Mouse (Mus musculus) erythroid progenitor cell, adult 5-6 weeks (primary cell): ENCODE measurements around the gene Nadk2. TPM values are rescaled to one million over a fixed set of nuclear protein-coding genes. Genes with fewer than 3 reads are reported as not detected.

Experiments
- ATAC-seq: replicated peaks from 2 replicates; pipeline ENCODE4 v1.8.0; 2016; ENCODE audit warnings: moderate number of reproducible peaks, mild to moderate bottlenecking, moderate TSS enrichment, inconsistent platforms; ENCODE audit not compliant: poor library complexity, low FRiP score, severe bottlenecking
- total RNA-seq, 2 experiments: library from RNA; stranded (forward) in 1 of 2; stranded (reverse) in 1 of 2; fragments of 150-400 nt in 1 of 2; fragments of 186-747, 209-891 nt in 1 of 2; gene quantifications; 2 replicates each; pipeline versions ENCODE4 v1.2.3 to v1.2.4; 2015 to 2017; ENCODE audit warnings: low replicate concordance in 2 of 2

The Nadk2 gene
- total RNA-seq, 2 experiments from 2014 or later: 114 to 185 TPM

GRCm38 (mm10) chr15:9087421-9087820 lies 16.4 kb downstream of the Nadk2 start:
- no peak for ATAC-seq

- no peak for ATAC-seq
Observed at GRCm38 (mm10) chr15:9087895-9088682, 17.0 kb downstream of the Nadk2 start.

- ATAC-seq: no peak
Observed at GRCm38 (mm10) chr15:9088683-9089072, 17.6 kb downstream of the Nadk2 start.

GRCm38 (mm10) chr15:9089136-9089720 lies 18.2 kb downstream of the Nadk2 start:
- no peak for ATAC-seq

- no peak for ATAC-seq
Observed at GRCm38 (mm10) chr15:9090662-9091061, 19.6 kb downstream of the Nadk2 start.

- ATAC-seq: no peak
Observed at GRCm38 (mm10) chr15:9093598-9094365, 22.7 kb downstream of the Nadk2 start.

GRCm38 (mm10) chr15:9094366-9094750 lies 23.3 kb downstream of the Nadk2 start:
- peak; percentile 76 for ATAC-seq

GRCm38 (mm10) chr15:9096865-9097264 lies 25.8 kb downstream of the Nadk2 start:
- ATAC-seq: no peak

GRCm38 (mm10) chr15:9100446-9101077 lies 29.5 kb downstream of the Nadk2 start:
- no peak for ATAC-seq

GRCm38 (mm10) chr15:9106303-9107074 lies 35.4 kb downstream of the Nadk2 start:
- ATAC-seq: no peak

- ATAC-seq: no peak
Observed at GRCm38 (mm10) chr15:9110526-9111347, 39.7 kb downstream of the Nadk2 start.

GRCm38 (mm10) chr15:9111648-9112047 lies 40.6 kb downstream of the Nadk2 start:
- no peak for ATAC-seq

- ATAC-seq: no peak
Observed at GRCm38 (mm10) chr15:9113556-9113955, 42.5 kb downstream of the Nadk2 start.

- no peak for ATAC-seq
Observed at GRCm38 (mm10) chr15:9114131-9114530, 43.1 kb downstream of the Nadk2 start.

GRCm38 (mm10) chr15:9114599-9114998 lies 43.5 kb downstream of the Nadk2 start:
- no peak for ATAC-seq

- no peak for ATAC-seq
Observed at GRCm38 (mm10) chr15:9118852-9119251, 47.8 kb downstream of the Nadk2 start.

GRCm38 (mm10) chr15:9120081-9120480 lies 49.0 kb downstream of the Nadk2 start:
- peak; percentile 62; the same call in 1 of the 2 replicates for ATAC-seq

GRCm38 (mm10) chr15:9122989-9123388 lies 51.9 kb downstream of the Nadk2 start:
- no peak for ATAC-seq

- no peak for ATAC-seq
Observed at GRCm38 (mm10) chr15:9124856-9125255, 53.8 kb downstream of the Nadk2 start.
